Mouse (Mus musculus): ENCODE results near the gene Svep1.

GRCm38 (mm10) chr4:58111008-58111407 is 95.7 kb downstream of the Svep1 start:
- TF ChIP-seq EP300 (IDR thresholded peaks at IDR 0.05; ENCODE audit: insufficient read depth, low read depth, low read length), result no peak
- no peak for TF ChIP-seq CTCF (IDR thresholded peaks at IDR 0.05; ENCODE audit: low read depth, low read length)

Data from ES-Bruce4 (cell line).